In genomic region chr2:11705201-11706025, GRCm38 (mm10) we compare ENCODE assay signal across 8 mouse cellular contexts. TPM values are rescaled to one million over a fixed set of nuclear protein-coding genes. Genes with fewer than 3 reads are reported as not detected.
DNase-seq lines count a peak whose midpoint lies in the region; ATAC-seq and TF ChIP-seq lines count a peak whose summit lies in the region.

TSS of gene Il15ra (plus strand) at chr2:11705290.

- no peak for TF ChIP-seq CTCF in left cerebral cortex, adult 2 months (IDR thresholded peaks at IDR 0.05)

- peak; percentile 67 for ATAC-seq in hindbrain, embryonic 14.5 days (ENCODE audit: low FRiP score)

- no peaks in the 10 kb centered on the region for H3K36me3 ChIP-seq in hindbrain, embryonic 14.5 days (replicated peaks; ENCODE audit: control insufficient read depth, insufficient read depth)
- no peaks in the 10 kb centered on the region for H3K36me3 ChIP-seq in macrophage (ENCODE audit: inconsistent target)

- H3K4me1 ChIP-seq in hindbrain, embryonic 14.5 days (replicated peaks; ENCODE audit: control insufficient read depth, insufficient read depth, low read length) = peaks cover 12% of the 10 kb centered on the region; the same call in 1 of the 2 replicates

- H3K4me3 ChIP-seq in hindbrain, embryonic 14.5 days (replicated peaks; ENCODE audit: low read length) = peak within 1 kb of the TSS; percentile 44
- peak within 1 kb of the TSS; percentile 59 for H3K4me3 ChIP-seq in left cerebral cortex, adult 2 months
- peak within 1 kb of the TSS; percentile 75 for H3K4me3 ChIP-seq in macrophage (ENCODE audit: inconsistent target)

- intact Hi-C loops in left cerebral cortex, adult 2 months (cut with DNase I) = loop anchor here (5.0 kb wide), 2 partner anchors 72 to 103 kb away; partner anchors contain the start of genes Ankrd16, Fbh1 and Rbm17

- peak; percentile 32 for DNase-seq in R1 (ENCODE audit: low read depth, low spot score)
- DNase-seq in cerebellum, postnatal 4 days (ENCODE audit: low spot score in 2 of 2) = peak; percentile 25 to 30
- DNase-seq in gastrocnemius, adult 18-20 months (ENCODE audit: low spot score) = peak; percentile 95
- DNase-seq in hindbrain, embryonic 14.5 days (ENCODE audit: low spot score) = no peak
- DNase-seq in left cerebral cortex, adult 2 months (ENCODE audit: extremely low spot score in 1 of 2, low spot score in 2 of 2) = peak; percentile 54 to 72
- peak; percentile 63 to 69 for DNase-seq in right cerebral cortex, adult 2 months (ENCODE audit: low spot score in 2 of 2)
- peak; percentile 43 for DNase-seq in urinary bladder, postnatal 25 days (ENCODE audit: low spot score)

- peaks cover 13% of the 10 kb centered on the region; the same call in 1 of the 2 replicates for H3K79me2 ChIP-seq in macrophage (ENCODE audit: inconsistent target)

- no peaks in the 10 kb centered on the region for H3K9me3 ChIP-seq in hindbrain, embryonic 14.5 days (ENCODE audit: control insufficient read depth, low read length)

- peaks cover 33% of the 10 kb centered on the region for H3K27me3 ChIP-seq in hindbrain, embryonic 14.5 days (ENCODE audit: control insufficient read depth, insufficient read depth, low read length)

- peak within 1 kb of the TSS; percentile 52 for H3K9ac ChIP-seq in hindbrain, embryonic 14.5 days

- H3K4me2 ChIP-seq in hindbrain, embryonic 14.5 days (replicated peaks) = peak within 1 kb of the TSS; percentile 90

- no peak within 1 kb of the TSS for H3K27ac ChIP-seq in hindbrain, embryonic 14.5 days
- H3K27ac ChIP-seq in left cerebral cortex, adult 2 months = peak within 1 kb of the TSS; percentile 83
- peak within 1 kb of the TSS; percentile 36 for H3K27ac ChIP-seq in macrophage

- under 1% methylated on average over 37 of the region's 37 CpGs for WGBS in hindbrain, embryonic 14.5 days
- 1% methylated on average over 37 of the region's 37 CpGs for WGBS in macrophage (ENCODE audit: missing documents)

RNA-seq across cellular contexts. Expression of gene Il15ra, which starts in this region (rescaled TPM):
- total RNA-seq in gastrocnemius, adult 18-20 months (2021) = 10 to 100 TPM; 17.6 to 29.5 TPM
- 1.4 and 1.5 TPM in 2 replicates for polyA plus RNA-seq in hindbrain, embryonic 14.5 days (2014; fragmentation: Nextera tagmentation; extraction: Ambion mirVana)
- 10 to 100 TPM; 10.3 to 11.8 TPM for total RNA-seq in left cerebral cortex, adult 2 months (2021)
- 100 to 1,000 TPM in 17 of 26 experiments, 10 to 100 TPM in 9; 38.9 to 936 (median 232) TPM for total RNA-seq in macrophage (2018; cell fraction: chromatin; rRNA removed)
- 10 to 100 TPM in 18 of 26 experiments, 1 to 10 TPM in 8; 6.0 to 74.5 (median 32.4) TPM for total RNA-seq in macrophage (2018; cell fraction: cytosol; rRNA removed)
- total RNA-seq in macrophage (2018; cell fraction: nucleus; rRNA removed) = 100 to 1,000 TPM in 17 of 26 experiments, 10 to 100 TPM in 9; 32.4 to 716 (median 209) TPM
- 3.8 to 15.2 TPM (median 9.5 TPM) in 3 replicates for polyA plus RNA-seq in macrophage (2018)
